Mouse (Mus musculus) stomach, embryonic 16.5 days (tissue): Measurements from ENCODE around the gene Banp. TPM values are rescaled to one million over a fixed set of nuclear protein-coding genes. Genes with fewer than 3 reads are reported as not detected.

Experiments
- ATAC-seq: fragments of 200-750 bp; cut with Nextera tagmentation; 2 replicates; pipeline ENCODE4 v1.8.0; 2017; ENCODE audit warnings: moderate number of reproducible peaks, moderate TSS enrichment; ENCODE audit not compliant: insufficient read depth, low FRiP score
- H3K27ac ChIP-seq: fragments of 300-500 bp; sonication (generic); 2 replicates; pipeline ENCODE4 v1.5.1; 2014; ENCODE audit warnings: low read length
- H3K27me3 ChIP-seq: fragments of 300-500 bp; sonication (generic); 2 replicates; pipeline ENCODE4 v1.6.1; 2014; ENCODE audit warnings: low read length, control low read depth, mixed read lengths; ENCODE audit not compliant: control insufficient read depth, insufficient read depth
- H3K36me3 ChIP-seq: fragments of 300-500 bp; sonication (generic); 2 replicates; pipeline ENCODE4 v1.6.1; 2014; ENCODE audit warnings: low read length; ENCODE audit not compliant: control insufficient read depth, insufficient read depth
- H3K4me1 ChIP-seq: fragments of 300-500 bp; sonication (generic); 2 replicates; pipeline ENCODE4 v1.6.1; 2014; ENCODE audit warnings: low read length, control low read depth, mixed read lengths; ENCODE audit not compliant: control insufficient read depth, insufficient read depth
- H3K4me2 ChIP-seq: fragments of 300-500 bp; sonication (generic); 2 replicates; pipeline ENCODE4 v1.6.1; 2014; ENCODE audit warnings: low read depth, low read length, mixed read lengths
- H3K4me3 ChIP-seq: fragments of 300-500 bp; sonication (generic); replicated peaks from 2 replicates; pipeline ENCODE4 v1.5.1; 2014; ENCODE audit warnings: mild to moderate bottlenecking, low read length
- H3K9ac ChIP-seq: fragments of 300-500 bp; sonication (generic); 2 replicates; pipeline ENCODE4 v1.6.1; 2014; ENCODE audit warnings: low read length
- H3K9me3 ChIP-seq: fragments of 300-500 bp; sonication (generic); replicated peaks from 2 replicates; pipeline ENCODE4 v1.6.1; 2016; ENCODE audit warnings: low read length, control low read depth; ENCODE audit not compliant: control insufficient read depth
- WGBS: fragments of 180-500 bp; shearing (Covaris S2); extraction: QIAGEN DNeasy Blood & Tissue Kit; methylation state at CpG from one replicate; pipeline ENCODE4 v1.1.7; 2014; 5-methylcytosine and 5-hydroxymethylcytosine counted together
- polyA plus RNA-seq: library from polyadenylated mRNA; unstranded; fragments of >200 nt; fragmentation: Nextera tagmentation; extraction: Ambion mirVana; gene quantifications from 2 replicates; pipeline ENCODE4 v1.2.1, GENCODE M21; 2015

Banp gene
- polyA plus RNA-seq, 1 experiment from 2014 or later = 35.9 TPM

DNA sequence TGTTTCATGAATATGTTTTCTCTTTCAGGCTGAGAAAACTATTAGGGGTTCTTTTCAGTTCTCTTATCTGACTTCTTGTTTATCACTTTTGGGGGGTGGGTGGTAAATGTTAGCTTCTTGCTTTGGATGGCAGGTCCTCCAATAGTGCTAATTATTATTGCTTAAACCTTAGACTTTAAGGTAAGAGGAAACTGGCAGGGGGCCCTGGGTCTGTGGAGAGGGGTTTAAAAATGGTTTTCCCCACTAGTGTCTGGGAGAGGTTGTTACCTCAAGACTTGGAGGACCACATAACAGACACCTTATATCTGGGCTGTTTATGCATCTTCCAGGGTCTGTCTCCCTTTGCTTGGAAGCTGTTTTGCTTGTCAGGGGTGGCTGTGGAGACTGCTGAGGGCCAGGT, 2.6 kb downstream of the Banp start:
- ATAC-seq = no peak
- no peak overlapping the region for H3K27ac ChIP-seq
- H3K9ac ChIP-seq = peak overlapping the region; percentile 11; the same call in 1 of the 2 replicates
- H3K4me1 ChIP-seq = peaks cover 47% of the 10 kb centered on the region
- peak overlapping the region; percentile 92 for H3K4me2 ChIP-seq
- H3K36me3 ChIP-seq = no peaks in the 10 kb centered on the region
- H3K27me3 ChIP-seq = no peaks in the 10 kb centered on the region
- peak overlapping the region; percentile 89; the same call in 1 of the 2 replicates for H3K4me3 ChIP-seq
- H3K9me3 ChIP-seq = no peaks in the 10 kb centered on the region

DNA sequence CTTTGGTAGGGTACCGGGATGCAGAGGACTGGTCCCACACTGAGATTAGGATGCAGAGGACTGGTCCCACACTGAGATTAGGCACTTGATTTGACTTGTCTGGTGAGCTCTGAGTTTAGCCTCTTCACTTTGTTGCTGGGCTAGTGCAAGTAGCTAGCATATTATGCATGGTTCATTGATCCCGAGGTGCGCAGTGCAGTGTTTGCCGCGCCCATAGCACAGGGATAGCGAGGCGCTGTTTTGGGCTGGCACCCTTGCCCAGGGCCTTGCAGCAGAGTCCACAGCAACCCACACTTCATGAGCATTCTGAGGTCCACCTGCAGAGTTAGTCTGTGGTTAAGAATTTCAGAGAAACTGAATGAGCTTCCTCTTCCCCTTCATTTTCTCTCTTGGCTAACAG, 3.2 kb downstream of the Banp start:
- H3K36me3 ChIP-seq = no peaks in the 10 kb centered on the region
- no peaks in the 10 kb centered on the region for H3K27me3 ChIP-seq
- no peak for ATAC-seq
- no peaks in the 10 kb centered on the region for H3K9me3 ChIP-seq
- no peak overlapping the region for H3K9ac ChIP-seq
- peaks cover 42% of the 10 kb centered on the region for H3K4me1 ChIP-seq
- H3K27ac ChIP-seq = no peak overlapping the region
- peak overlapping the region; percentile 92; the same call in 1 of the 2 replicates for H3K4me2 ChIP-seq
- WGBS = 87% methylated on average over 7 of the region's 7 CpGs
- H3K4me3 ChIP-seq = no peak overlapping the region

DNA sequence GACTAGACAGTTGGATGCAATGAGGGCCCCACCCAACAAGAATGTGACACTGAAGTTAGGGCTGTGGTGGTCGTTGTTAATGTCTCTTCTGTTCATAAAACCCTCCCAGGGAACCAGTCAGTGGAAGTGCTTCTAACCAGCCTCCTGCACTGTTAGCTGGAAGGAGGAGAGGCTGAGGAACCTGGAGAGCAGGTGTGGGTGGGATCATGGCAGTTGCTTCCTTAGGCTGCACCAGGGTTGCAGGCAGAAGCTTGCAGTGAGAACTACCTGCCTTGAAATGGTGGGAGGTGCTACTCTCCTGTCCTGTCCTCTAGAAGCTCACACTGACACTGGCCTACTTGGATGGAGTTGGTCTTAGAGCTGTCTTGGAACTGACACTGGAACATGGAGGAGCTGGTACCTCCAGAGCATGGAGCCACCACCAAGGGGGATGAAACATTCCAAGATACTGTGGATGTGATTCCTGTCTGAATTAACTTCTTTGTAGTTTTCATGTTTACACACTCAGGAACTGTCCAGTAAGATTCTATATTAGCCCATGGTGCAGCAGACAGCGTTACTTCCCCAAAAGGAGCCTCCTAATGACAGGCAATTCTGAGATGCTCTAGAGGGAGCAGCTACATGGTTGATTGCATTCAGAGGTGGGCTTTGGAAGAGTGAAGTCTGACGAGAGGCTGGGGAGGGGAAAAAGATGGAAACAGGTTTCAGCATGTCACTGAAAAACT, 4.4 kb downstream of the Banp start:
- Histone ChIP-seq H3K4me3 (no peak overlapping the region), H3K27ac (no peak overlapping the region; the same call in 1 of the 2 replicates), H3K4me1 (peaks cover 33% of the 10 kb centered on the region), H3K36me3 (no peaks in the 10 kb centered on the region), H3K9me3 (no peaks in the 10 kb centered on the region), H3K9ac (no peak overlapping the region), H3K4me2 (no peak overlapping the region), H3K27me3 (no peaks in the 10 kb centered on the region)
- WGBS = 56% methylated on average over 3 of the region's 3 CpGs
- no peak for ATAC-seq

DNA sequence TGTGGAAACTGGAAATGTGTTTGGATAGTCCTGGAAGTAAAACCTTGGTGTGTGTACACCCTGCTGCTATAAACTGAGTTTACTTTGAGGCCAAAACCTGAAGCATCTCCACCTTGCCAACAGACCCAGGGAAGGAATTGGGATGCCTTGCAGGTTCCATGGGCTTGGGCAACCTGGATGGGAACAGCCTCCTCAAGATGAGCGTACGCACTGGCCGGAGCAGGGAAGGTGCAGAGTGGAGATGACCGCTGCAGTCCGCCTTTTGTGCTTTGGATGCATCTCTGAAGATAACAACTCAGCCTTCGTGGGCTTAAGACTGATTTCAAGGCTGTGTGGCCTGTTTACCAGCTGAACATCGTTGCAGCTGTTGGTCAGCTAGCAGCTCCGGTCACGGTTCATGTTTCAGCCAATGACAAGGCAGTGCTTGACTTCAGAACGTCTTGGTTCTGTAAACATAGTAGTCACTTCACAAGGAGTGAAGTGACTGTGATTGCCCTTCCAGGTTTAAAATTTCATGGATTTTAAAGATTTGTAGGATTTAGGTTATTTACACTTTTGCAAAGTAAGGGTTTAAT, 5.5 kb downstream of the Banp start:
- no peak overlapping the region for H3K4me2 ChIP-seq
- ATAC-seq = no peak
- H3K36me3 ChIP-seq = no peaks in the 10 kb centered on the region
- H3K9me3 ChIP-seq = no peaks in the 10 kb centered on the region
- H3K9ac ChIP-seq = no peak overlapping the region
- no peaks in the 10 kb centered on the region for H3K27me3 ChIP-seq
- WGBS = 65% methylated on average over 10 of the region's 10 CpGs
- H3K4me3 ChIP-seq = no peak overlapping the region
- peaks cover 27% of the 10 kb centered on the region for H3K4me1 ChIP-seq
- H3K27ac ChIP-seq = peak overlapping the region; percentile 10; the same call in 1 of the 2 replicates

DNA sequence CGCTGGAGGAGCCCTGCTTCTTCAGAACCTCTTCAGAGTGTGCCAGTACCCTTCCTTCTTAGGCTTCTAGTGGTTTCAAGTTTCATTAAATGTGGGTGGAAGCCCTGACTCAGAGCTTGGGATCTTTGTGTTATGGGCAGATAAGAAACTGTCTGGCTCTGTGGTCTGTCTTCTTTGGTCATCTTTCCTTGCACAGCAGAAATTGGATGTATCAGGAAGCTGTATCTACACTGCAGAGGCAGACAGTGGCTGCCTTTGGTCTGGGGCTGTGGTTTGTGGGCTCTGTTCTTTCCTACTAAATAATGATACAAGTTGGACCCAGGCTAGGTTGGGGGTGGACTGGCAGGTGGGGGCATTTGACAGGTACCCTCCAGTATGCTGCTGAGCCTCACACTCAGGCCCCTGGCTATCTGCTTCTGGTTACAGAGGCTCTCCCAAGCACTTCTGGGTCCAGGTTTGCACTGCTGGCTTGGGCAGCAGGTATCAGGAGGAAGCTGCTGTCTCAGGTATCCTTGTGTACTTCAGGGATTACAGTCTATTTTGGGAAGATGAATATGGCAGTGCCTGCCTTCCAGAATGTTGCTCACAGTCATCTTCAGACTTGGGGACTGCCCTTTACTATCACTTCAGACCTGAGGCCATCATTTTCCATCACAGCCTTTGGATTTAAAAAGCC, 6.4 kb downstream of the Banp start:
- 53% methylated on average over 1 of the region's 1 CpGs for WGBS
- Histone ChIP-seq H3K36me3 (no peaks in the 10 kb centered on the region), H3K4me3 (no peak overlapping the region), H3K27ac (no peak overlapping the region), H3K4me1 (peaks cover 27% of the 10 kb centered on the region), H3K9me3 (no peaks in the 10 kb centered on the region), H3K27me3 (no peaks in the 10 kb centered on the region), H3K4me2 (no peak overlapping the region), H3K9ac (no peak overlapping the region)
- ATAC-seq = no peak

DNA sequence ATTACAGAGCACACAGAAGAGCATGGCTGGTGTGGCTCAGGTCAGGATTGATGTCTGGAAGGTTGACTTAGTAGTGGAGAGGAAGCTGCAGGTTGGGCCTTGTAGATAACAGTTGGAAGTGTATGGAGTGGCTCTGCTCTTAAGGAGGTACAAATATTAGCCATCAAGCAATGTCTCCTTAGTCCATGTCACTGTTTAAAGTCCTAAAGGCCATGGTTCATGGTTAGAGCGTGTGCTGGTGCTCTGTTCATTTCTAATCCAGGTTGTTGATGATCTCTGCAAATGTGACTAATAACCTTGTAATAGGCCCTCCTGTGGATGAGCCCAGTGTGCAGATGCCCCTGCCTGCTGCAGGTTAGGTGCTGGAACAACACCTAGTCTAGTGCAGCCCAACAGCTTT, 8.8 kb downstream of the Banp start:
- no peak overlapping the region for H3K4me2 ChIP-seq
- H3K9ac ChIP-seq = no peak overlapping the region
- WGBS = 89% methylated on average over 1 of the region's 1 CpGs
- no peak overlapping the region for H3K4me3 ChIP-seq
- H3K9me3 ChIP-seq = no peaks in the 10 kb centered on the region
- H3K4me1 ChIP-seq = peaks cover 4% of the 10 kb centered on the region; the same call in 1 of the 2 replicates
- H3K27me3 ChIP-seq = no peaks in the 10 kb centered on the region
- no peak overlapping the region for H3K27ac ChIP-seq
- no peaks in the 10 kb centered on the region for H3K36me3 ChIP-seq
- ATAC-seq = no peak

DNA sequence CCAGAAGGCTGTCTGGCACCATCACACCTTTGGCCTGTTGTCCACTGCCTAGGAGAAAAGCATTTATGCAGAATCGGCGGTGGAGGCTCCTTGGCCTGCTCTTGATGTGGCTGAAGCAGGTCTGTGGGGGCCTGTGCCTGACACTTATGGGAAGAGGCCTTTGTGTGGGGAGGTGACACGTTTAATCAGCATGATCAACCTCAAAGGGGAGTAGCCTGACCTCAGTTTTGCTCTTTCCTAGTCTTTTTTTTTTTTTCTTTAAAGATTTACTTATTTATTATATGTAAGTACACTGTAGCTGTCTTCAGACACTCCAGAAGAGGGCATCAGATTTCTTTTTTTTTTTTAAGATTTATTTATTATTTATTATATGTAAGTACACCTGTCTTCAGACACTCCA, 13.3 kb downstream of the Banp start:
- no peak for ATAC-seq
- peaks cover 23% of the 10 kb centered on the region for H3K4me1 ChIP-seq
- H3K4me3 ChIP-seq = no peak overlapping the region
- H3K9ac ChIP-seq = no peak overlapping the region
- H3K27me3 ChIP-seq = no peaks in the 10 kb centered on the region
- H3K4me2 ChIP-seq = no peak overlapping the region
- H3K27ac ChIP-seq = no peak overlapping the region
- no peaks in the 10 kb centered on the region for H3K9me3 ChIP-seq
- 74% methylated on average over 3 of the region's 3 CpGs for WGBS
- H3K36me3 ChIP-seq = no peaks in the 10 kb centered on the region

DNA sequence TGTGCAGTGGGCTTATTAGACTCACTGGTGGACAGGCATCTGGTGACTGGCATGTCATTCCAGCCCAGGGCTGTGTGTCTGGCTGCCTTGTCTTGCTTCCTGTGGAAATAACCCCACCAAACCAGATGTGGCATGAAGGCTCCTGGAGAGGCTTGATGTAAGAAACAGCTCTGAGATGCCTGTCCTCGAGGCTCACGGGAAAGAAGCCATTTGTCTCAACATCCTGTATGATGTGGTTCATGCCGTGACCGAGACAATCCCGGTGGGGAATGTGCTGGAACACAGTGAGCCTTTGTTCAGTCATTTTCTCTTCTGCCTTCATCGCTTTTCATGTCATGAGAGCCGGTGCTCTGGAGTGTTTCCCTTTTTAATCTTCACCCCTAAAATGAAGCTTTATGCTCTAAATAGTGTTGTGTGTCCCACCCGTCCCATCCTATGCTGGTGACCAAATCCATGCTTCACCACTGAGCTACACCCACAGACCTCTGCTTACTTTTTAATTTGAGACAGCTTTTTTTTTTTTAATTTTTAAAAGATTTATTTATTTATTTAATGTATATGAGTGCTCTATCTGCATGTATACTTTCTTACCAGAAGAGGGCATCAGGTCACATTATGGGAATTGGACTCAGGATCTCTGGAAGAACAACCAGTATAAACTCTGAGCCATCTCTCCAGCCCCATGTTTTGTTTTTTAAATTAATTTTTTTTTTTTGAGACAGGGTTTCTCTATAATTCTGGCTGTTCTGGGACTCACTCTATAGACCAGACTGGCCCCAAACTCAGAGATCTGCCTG, 15.4 kb downstream of the Banp start:
- no peaks in the 10 kb centered on the region for H3K36me3 ChIP-seq
- no peak overlapping the region for H3K9ac ChIP-seq
- H3K4me3 ChIP-seq = no peak overlapping the region
- no peaks in the 10 kb centered on the region for H3K9me3 ChIP-seq
- H3K4me2 ChIP-seq = no peak overlapping the region
- ATAC-seq = no peak
- 79% methylated on average over 8 of the region's 8 CpGs for WGBS
- H3K27ac ChIP-seq = no peak overlapping the region
- peaks cover 31% of the 10 kb centered on the region for H3K4me1 ChIP-seq
- H3K27me3 ChIP-seq = no peaks in the 10 kb centered on the region

DNA sequence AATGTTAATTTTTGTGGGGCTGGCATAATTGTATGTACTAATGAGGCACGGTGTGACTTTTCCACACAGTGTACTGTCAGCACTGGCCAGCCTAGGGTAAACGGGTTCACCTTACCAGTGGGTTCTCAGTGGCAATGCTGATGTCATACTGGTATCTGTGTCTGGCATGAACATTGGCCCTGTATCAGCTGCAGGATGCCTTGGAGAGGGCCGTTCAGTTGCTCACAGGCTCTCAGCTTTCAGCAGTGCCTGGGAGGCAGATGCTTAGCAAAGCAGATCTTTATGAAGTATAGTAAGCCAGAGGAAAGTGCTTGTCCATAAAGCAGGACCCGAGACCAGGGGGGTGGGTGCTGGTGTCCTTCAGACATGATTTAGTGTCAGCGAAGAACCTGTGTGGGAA, 16.6 kb downstream of the Banp start:
- WGBS = 59% methylated on average over 5 of the region's 5 CpGs
- no peak overlapping the region for H3K4me3 ChIP-seq

More for the DNA sequence above, 16.6 kb downstream of the Banp start:
- H3K4me2 ChIP-seq = no peak overlapping the region
- no peaks in the 10 kb centered on the region for H3K27me3 ChIP-seq
- no peaks in the 10 kb centered on the region for H3K9me3 ChIP-seq
- H3K4me1 ChIP-seq = peaks cover 31% of the 10 kb centered on the region
- H3K36me3 ChIP-seq = no peaks in the 10 kb centered on the region
- no peak for ATAC-seq
- no peak overlapping the region for H3K9ac ChIP-seq
- H3K27ac ChIP-seq = no peak overlapping the region
